Mouse (Mus musculus) stomach, postnatal 0 days (tissue): ENCODE measurements at regions not wholly inside any gene's neighbourhood (a gene's known extent, or its start where the extent isn't known, plus 50 kb on each side); places are given as distances from the start of the nearest gene placed in this dataset.

Source experiments
- ATAC-seq: fragments of 200-750 bp; cut with Nextera tagmentation; 2 replicates; pipeline ENCODE4 v1.8.0; 2017; ENCODE audit not compliant: low FRiP score, low TSS enrichment
- DNase-seq: peaks from one replicate; pipeline ENCODE4 v3.0.0-alpha.2; 2016; ENCODE audit warnings: low spot score
- H3K27ac ChIP-seq: fragments of 300-500 bp; sonication (generic); replicated peaks from 2 replicates; pipeline ENCODE4 v1.5.1; 2014; ENCODE audit warnings: mild to moderate bottlenecking, control low read depth
- H3K27me3 ChIP-seq: fragments of 300-500 bp; sonication (generic); 2 replicates; pipeline ENCODE4 v1.6.1; 2014; ENCODE audit warnings: low read length; ENCODE audit not compliant: control insufficient read depth, insufficient read depth
- H3K36me3 ChIP-seq: fragments of 300-500 bp; sonication (generic); 2 replicates; pipeline ENCODE4 v1.6.1; 2014; ENCODE audit warnings: low read length, mixed read lengths; ENCODE audit not compliant: control insufficient read depth, insufficient read depth
- H3K4me1 ChIP-seq: fragments of 300-500 bp; sonication (generic); replicated peaks from 2 replicates; pipeline ENCODE4 v1.6.1; 2014; ENCODE audit warnings: antibody characterized with exemption; ENCODE audit not compliant: control insufficient read depth, insufficient read depth
- H3K4me2 ChIP-seq: fragments of 300-500 bp; sonication (generic); replicated peaks from 2 replicates; pipeline ENCODE4 v1.6.1; 2014; ENCODE audit warnings: low read depth, mild to moderate bottlenecking, control low read depth, moderate library complexity
- H3K4me3 ChIP-seq: fragments of 300-500 bp; sonication (generic); 2 replicates; pipeline ENCODE4 v1.5.1; 2014; ENCODE audit warnings: low read depth, low read length, control low read depth
- H3K9ac ChIP-seq: fragments of 300-500 bp; sonication (generic); 2 replicates; pipeline ENCODE4 v1.6.1; 2014; ENCODE audit warnings: mild to moderate bottlenecking, low read length, control low read depth, mixed read lengths
- H3K9me3 ChIP-seq: fragments of 300-500 bp; sonication (generic); 2 replicates; pipeline ENCODE4 v1.6.1; 2016; ENCODE audit warnings: low read length; ENCODE audit not compliant: control insufficient read depth
- CTCF ChIP-seq: IDR thresholded peaks from 2 replicates; pipeline ENCODE4 v1.5.1; 2016; ENCODE audit warnings: antibody characterized with exemption, low read depth, mild to moderate bottlenecking, moderate library complexity
- EP300 ChIP-seq: optimal IDR thresholded peaks from 2 replicates; pipeline ENCODE3; 2016; ENCODE audit warnings: antibody characterized with exemption
- WGBS: fragments of 180-500 bp; shearing (Covaris S2); extraction: QIAGEN DNeasy Blood & Tissue Kit; methylation state at CpG from one replicate; pipeline ENCODE4 v1.1.7; 2014; 5-methylcytosine and 5-hydroxymethylcytosine counted together

- 73% methylated on average over 3 of the region's 3 CpGs for WGBS
- Histone ChIP-seq H3K4me3 (no peak overlapping the region), H3K9ac (no peak overlapping the region)
Measured at GRCm38 (mm10) chr11:82537931-82538330, 149.2 kb downstream of the Tmem132e start.

GRCm38 (mm10) chr11:82523200-82523802, 134.6 kb downstream of the Tmem132e start:
- Histone ChIP-seq H3K9ac (no peak overlapping the region), H3K36me3 (no peaks in the 10 kb centered on the region), H3K9me3 (no peaks in the 10 kb centered on the region), H3K27ac (no peak overlapping the region), H3K27me3 (no peaks in the 10 kb centered on the region), H3K4me1 (no peaks in the 10 kb centered on the region), H3K4me2 (no peak overlapping the region), H3K4me3 (no peak overlapping the region)
- DNase-seq = no peak
- ATAC-seq = no peak
- WGBS = 35% methylated on average over 4 of the region's 4 CpGs
- no peak for TF ChIP-seq CTCF
- TF ChIP-seq EP300 = no peak

More at GRCm38 (mm10) chr11:82537931-82538330, 149.2 kb downstream of the Tmem132e start:
- DNase-seq (no peak), ATAC-seq (no peak)
- TF ChIP-seq EP300 (no peak), CTCF (no peak)
- Histone ChIP-seq H3K4me2 (no peak overlapping the region), H3K4me1 (no peaks in the 10 kb centered on the region), H3K9me3 (no peaks in the 10 kb centered on the region), H3K27me3 (no peaks in the 10 kb centered on the region), H3K36me3 (no peaks in the 10 kb centered on the region), H3K27ac (no peak overlapping the region)

DNA sequence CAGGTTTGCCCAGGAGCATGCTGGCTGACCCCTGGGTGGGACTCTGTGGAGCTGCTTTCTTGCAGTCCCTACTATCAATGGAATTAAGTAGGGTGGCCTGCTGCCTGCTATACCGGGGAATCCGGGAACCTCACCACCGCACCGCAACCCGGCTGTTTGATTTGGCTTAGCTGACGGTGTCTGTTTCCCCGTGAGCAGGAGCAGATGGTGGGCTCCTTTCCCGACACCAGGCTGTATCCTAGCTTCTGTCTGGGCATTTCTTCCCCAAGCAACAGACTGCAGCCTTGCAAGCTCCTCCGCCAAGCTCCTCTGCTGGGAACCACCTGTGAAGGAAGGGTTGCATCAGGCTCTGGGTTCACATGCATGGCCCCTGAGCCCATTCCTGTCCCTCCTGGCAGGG, 132.7 kb downstream of the Tmem132e start:
- no peak overlapping the region for H3K4me3 ChIP-seq
- ATAC-seq (no peak), DNase-seq (no peak)
- no peaks in the 10 kb centered on the region for H3K27me3 ChIP-seq
- H3K9me3 ChIP-seq = no peaks in the 10 kb centered on the region
- TF ChIP-seq EP300 (no peak), CTCF (no peak)
- no peak overlapping the region for H3K4me2 ChIP-seq
- H3K4me1 ChIP-seq = no peaks in the 10 kb centered on the region
- no peaks in the 10 kb centered on the region for H3K36me3 ChIP-seq
- whole genome bisulfite sequencing = 49% methylated on average over 9 of the region's 9 CpGs
- no peak overlapping the region for H3K9ac ChIP-seq
- no peak overlapping the region for H3K27ac ChIP-seq

- H3K27me3 ChIP-seq = no peaks in the 10 kb centered on the region
- H3K4me2 ChIP-seq = no peak overlapping the region
- H3K9me3 ChIP-seq = no peaks in the 10 kb centered on the region
- H3K9ac ChIP-seq = no peak overlapping the region
- no peak overlapping the region for H3K4me3 ChIP-seq
- H3K36me3 ChIP-seq = no peaks in the 10 kb centered on the region
- WGBS = 7% methylated on average over 6 of the region's 6 CpGs
- H3K27ac ChIP-seq = no peak overlapping the region
- no peak for TF ChIP-seq EP300
- TF ChIP-seq CTCF = no peak
- H3K4me1 ChIP-seq = no peaks in the 10 kb centered on the region
- ATAC-seq = no peak
- no peak for DNase-seq
Measured at GRCm38 (mm10) chr11:82518691-82519090, 130.0 kb downstream of the Tmem132e start.

- DNase-seq (peak; percentile 20), ATAC-seq (no peak)
- no peaks in the 10 kb centered on the region for H3K9me3 ChIP-seq
- H3K36me3 ChIP-seq = no peaks in the 10 kb centered on the region
- TF ChIP-seq EP300 (no peak), CTCF (no peak)
- H3K4me3 ChIP-seq = no peak overlapping the region
- no peaks in the 10 kb centered on the region for H3K4me1 ChIP-seq
- no peaks in the 10 kb centered on the region for H3K27me3 ChIP-seq
- H3K27ac ChIP-seq = no peak overlapping the region
- 81% methylated on average over 4 of the region's 4 CpGs for WGBS
- no peak overlapping the region for H3K4me2 ChIP-seq
- no peak overlapping the region for H3K9ac ChIP-seq
Measured at GRCm38 (mm10) chr11:82514526-82515144, 125.9 kb downstream of the Tmem132e start.

GRCm38 (mm10) chr11:82508564-82508963, 119.9 kb downstream of the Tmem132e start:
- WGBS = 77% methylated on average over 13 of the region's 13 CpGs
- no peak for DNase-seq
- H3K9ac ChIP-seq = no peak overlapping the region
- TF ChIP-seq EP300 (no peak), CTCF (no peak)
- no peak overlapping the region for H3K27ac ChIP-seq
- H3K36me3 ChIP-seq = no peaks in the 10 kb centered on the region
- no peak overlapping the region for H3K4me3 ChIP-seq
- H3K4me2 ChIP-seq = no peak overlapping the region
- ATAC-seq = no peak
- H3K9me3 ChIP-seq = no peaks in the 10 kb centered on the region
- no peaks in the 10 kb centered on the region for H3K4me1 ChIP-seq
- no peaks in the 10 kb centered on the region for H3K27me3 ChIP-seq
